Mouse (Mus musculus) MEL (cell line): ENCODE data around the gene Tsx. TPM values are rescaled to one million over a fixed set of nuclear protein-coding genes. Genes with fewer than 3 reads are reported as not detected.

Experiments used
- DNase-seq: peaks from one replicate; pipeline ENCODE4 v3.0.0; 2011; ENCODE audit warnings: low read depth, low spot score
- H3K27ac ChIP-seq: 2 replicates; pipeline ENCODE4 v1.5.1; 2012; ENCODE audit warnings: low read depth, mild to moderate bottlenecking, control low read depth, low read length, moderate library complexity; ENCODE audit not compliant: control insufficient read depth
- H3K27me3 ChIP-seq, 2 experiments: fragments of 150-350 bp in 1 of 2; sonication (generic) in 1 of 2; 2 replicates each; pipeline ENCODE4 v1.6.1; 2012; ENCODE audit warnings: low read length in 2 of 2, mild to moderate bottlenecking in 2 of 2, improper control_type of control experiment in 1 of 2, moderate library complexity in 1 of 2; ENCODE audit not compliant: insufficient read depth in 2 of 2, control insufficient read depth in 1 of 2
- H3K36me3 ChIP-seq, 2 experiments: 2 replicates each; pipeline ENCODE4 v1.6.1; 2012 to 2014; ENCODE audit warnings: low read length in 2 of 2, improper control_type of control experiment in 1 of 2, inconsistent platforms in 1 of 2, mild to moderate bottlenecking in 1 of 2; ENCODE audit not compliant: insufficient read depth in 2 of 2, control insufficient read depth in 1 of 2
- H3K4me1 ChIP-seq, 2 experiments: fragments of 150-350 bp in 1 of 2; sonication (generic) in 1 of 2; 2 replicates each; pipeline ENCODE4 v1.6.1; 2012; ENCODE audit warnings: low read length in 2 of 2, improper control_type of control experiment in 1 of 2, mild to moderate bottlenecking in 1 of 2; ENCODE audit not compliant: insufficient read depth in 2 of 2, control insufficient read depth in 1 of 2
- H3K4me3 ChIP-seq, 2 experiments: fragments of 150-350 bp in 1 of 2; sonication (generic) in 1 of 2; 2 replicates each; pipeline ENCODE4 v1.5.1; 2012; ENCODE audit warnings: low read depth in 2 of 2, low read length in 2 of 2, mild to moderate bottlenecking in 2 of 2, moderate library complexity in 2 of 2, control low read depth in 1 of 2, improper control_type of control experiment in 1 of 2; ENCODE audit not compliant: control insufficient read depth in 1 of 2, insufficient read depth in 1 of 2
- H3K79me2 ChIP-seq: 2 replicates; pipeline ENCODE4 v1.6.1; 2012; ENCODE audit warnings: mild to moderate bottlenecking, low read length, moderate library complexity; ENCODE audit not compliant: control insufficient read depth, poor library complexity, insufficient read depth
- H3K9ac ChIP-seq: 2 replicates; pipeline ENCODE4 v1.6.1; 2012; ENCODE audit warnings: low read depth, mild to moderate bottlenecking, control low read depth, low read length, moderate library complexity; ENCODE audit not compliant: control insufficient read depth, poor library complexity, severe bottlenecking
- H3K9me3 ChIP-seq: fragments of 150-350 bp; sonication (generic); replicated peaks from 2 replicates; pipeline ENCODE4 v1.6.1; 2012; ENCODE audit warnings: mild to moderate bottlenecking, low read length, improper control_type of control experiment, moderate library complexity; ENCODE audit not compliant: insufficient read depth
- CHD1 ChIP-seq: IDR thresholded peaks from 2 replicates; pipeline ENCODE4 v1.6.1; 2012; ENCODE audit warnings: low read depth, mild to moderate bottlenecking, inconsistent platforms, low read length, improper control_type of control experiment
- CTCF ChIP-seq, 3 experiments: IDR thresholded peaks in 2 of 3; conservative IDR thresholded peaks in 1 of 3; 2 replicates each; pipeline ENCODE4 v1.5.1; 2011 to 2012; ENCODE audit warnings: low read length in 3 of 3, low read depth in 2 of 3, mild to moderate bottlenecking in 2 of 3, improper control_type of control experiment in 1 of 3, inconsistent platforms in 1 of 3, mixed read lengths in 1 of 3, moderate library complexity in 1 of 3; ENCODE audit not compliant: control insufficient read depth in 1 of 3, insufficient read depth in 1 of 3, poor library complexity in 1 of 3, severe bottlenecking in 1 of 3
- E2F4 ChIP-seq: IDR thresholded peaks from 2 replicates; pipeline ENCODE4 v1.6.1; 2011; ENCODE audit warnings: low read depth, low read length, improper control_type of control experiment, borderline replicate concordance
- ELF1 ChIP-seq: IDR thresholded peaks from 2 replicates; pipeline ENCODE4 v1.6.1; 2014; ENCODE audit warnings: low read depth, mild to moderate bottlenecking, inconsistent platforms, low read length, improper control_type of control experiment, moderate library complexity
- EP300 ChIP-seq, 2 experiments: IDR thresholded peaks; 2 replicates each; pipeline ENCODE4 v1.6.1; 2011; ENCODE audit warnings: improper control_type of control experiment in 2 of 2, low read length in 2 of 2, low read depth in 1 of 2, mild to moderate bottlenecking in 1 of 2
- ETS1 ChIP-seq: IDR thresholded peaks from 2 replicates; pipeline ENCODE4 v1.6.1; 2012; ENCODE audit warnings: low read depth, mild to moderate bottlenecking, inconsistent platforms, low read length, improper control_type of control experiment, moderate library complexity
- JUND ChIP-seq: IDR thresholded peaks from 2 replicates; pipeline ENCODE4 v1.6.1; 2011; ENCODE audit warnings: low read depth, mild to moderate bottlenecking, improper control_type of control experiment, low read length
- KAT2A ChIP-seq: conservative IDR thresholded peaks from 2 replicates; pipeline ENCODE4 v1.6.1; 2012; ENCODE audit warnings: low read depth, low read length, improper control_type of control experiment, inconsistent platforms
- MAX ChIP-seq: IDR thresholded peaks from 2 replicates; pipeline ENCODE4 v1.6.1; 2011; ENCODE audit warnings: low read length, improper control_type of control experiment
- MXI1 ChIP-seq: IDR thresholded peaks from 2 replicates; pipeline ENCODE4 v1.6.1; 2011; ENCODE audit warnings: mild to moderate bottlenecking, low read depth, low read length, improper control_type of control experiment
- NELFE ChIP-seq: IDR thresholded peaks from 2 replicates; pipeline ENCODE4 v1.6.1; 2011; ENCODE audit warnings: low read depth, low read length, improper control_type of control experiment
- POLR2AphosphoS5 ChIP-seq: IDR thresholded peaks from 2 replicates; pipeline ENCODE4 v1.6.1; 2012; ENCODE audit warnings: low read depth, borderline replicate concordance, mild to moderate bottlenecking, inconsistent platforms, low read length, moderate library complexity, mixed read lengths
- RAD21 ChIP-seq: IDR thresholded peaks from 2 replicates; pipeline ENCODE4 v1.6.1; 2011; ENCODE audit warnings: mild to moderate bottlenecking, low read depth, low read length, improper control_type of control experiment
- RCOR1 ChIP-seq: IDR thresholded peaks from 2 replicates; pipeline ENCODE4 v1.6.1; 2012; ENCODE audit warnings: low read depth, mild to moderate bottlenecking, inconsistent platforms, low read length, improper control_type of control experiment
- SMC3 ChIP-seq: IDR thresholded peaks from 2 replicates; pipeline ENCODE4 v1.6.1; 2011; ENCODE audit warnings: low read depth, low read length, improper control_type of control experiment
- TAL1 ChIP-seq: IDR thresholded peaks from 2 replicates; pipeline ENCODE4 v1.6.1; 2012; ENCODE audit warnings: mild to moderate bottlenecking, inconsistent platforms, low read length, moderate library complexity, mixed read lengths
- TBP ChIP-seq: IDR thresholded peaks from 2 replicates; pipeline ENCODE4 v1.8.0; 2011; ENCODE audit warnings: low read depth, low read length, improper control_type of control experiment
- TCF12 ChIP-seq: IDR thresholded peaks from 2 replicates; pipeline ENCODE4 v1.6.1; 2014; ENCODE audit warnings: low read depth, mild to moderate bottlenecking, inconsistent platforms, low read length, improper control_type of control experiment, moderate library complexity
- UBTF ChIP-seq: IDR thresholded peaks from 2 replicates; pipeline ENCODE4 v1.6.1; 2012; ENCODE audit warnings: low read depth, mild to moderate bottlenecking, inconsistent platforms, low read length, improper control_type of control experiment, moderate library complexity, borderline replicate concordance; ENCODE audit not compliant: insufficient read depth
- USF1 ChIP-seq: IDR thresholded peaks from 2 replicates; pipeline ENCODE4 v1.6.1; 2014; ENCODE audit warnings: low read depth, mild to moderate bottlenecking, inconsistent platforms, low read length, improper control_type of control experiment, moderate library complexity
- ZC3H11A ChIP-seq: IDR thresholded peaks from 2 replicates; pipeline ENCODE4 v1.6.1; 2012; ENCODE audit warnings: low read depth, mild to moderate bottlenecking, inconsistent platforms, low read length, improper control_type of control experiment
- ZMIZ1 ChIP-seq: IDR thresholded peaks from 2 replicates; pipeline ENCODE4 v1.6.1; 2012; ENCODE audit warnings: low read depth, mild to moderate bottlenecking, inconsistent platforms, low read length, improper control_type of control experiment, moderate library complexity
- ZNF384 ChIP-seq: IDR thresholded peaks from 2 replicates; pipeline ENCODE4 v1.6.1; 2012; ENCODE audit warnings: low read depth, mild to moderate bottlenecking, inconsistent platforms, low read length, improper control_type of control experiment
- polyA plus RNA-seq, 2 experiments: library from polyadenylated mRNA; stranded (reverse) in 1 of 2; unstranded in 1 of 2; fragments of >175 nt in 1 of 2; fragments of >200 nt in 1 of 2; gene quantifications; 2 replicates each; pipeline versions ENCODE4 v1.2.1 to v1.2.4; 2012; ENCODE audit warnings: low replicate concordance in 2 of 2, low read depth in 1 of 2; ENCODE audit not compliant: insufficient read length in 2 of 2, insufficient read depth in 1 of 2, missing spikeins in 1 of 2
- total RNA-seq: library from RNA; depleted of rRNA; stranded (reverse); fragments of 300-350 nt; gene quantifications from 2 replicates; pipeline ENCODE4 v1.2.3, GENCODE M21; 2012

The Tsx gene
- total and polyA plus RNA-seq, 3 experiments: not detected

GRCm38 (mm10) chrX:103438023-103438422, 23.8 kb downstream of the Tsx start:
- Histone ChIP-seq H3K79me2 (no peaks in the 10 kb centered on the region), H3K9ac (no peak overlapping the region), H3K36me3 (no peaks in the 10 kb centered on the region), H3K4me1 (no peaks in the 10 kb centered on the region), H3K27me3 (no peaks in the 10 kb centered on the region), H3K27ac (no peak overlapping the region), H3K9me3 (no peaks in the 10 kb centered on the region), H3K4me3 (no peak overlapping the region)
- TF ChIP-seq TAL1 (no peak), CTCF (IDR thresholded peaks at IDR 0.05 in 2 of 3, conservative IDR thresholded peaks at IDR 0.05 in 1 of 3; ENCODE audit: control insufficient read depth in 1 of 3, insufficient read depth in 1 of 3, low read depth in 2 of 3, low read length in 3 of 3, poor library complexity in 1 of 3, severe bottlenecking in 1 of 3) (no peak), JUND (no peak), TBP (no peak), MXI1 (no peak), ZMIZ1 (no peak), EP300 (IDR thresholded peaks at IDR 0.05; ENCODE audit: low read depth in 1 of 2, low read length in 2 of 2) (no peak), UBTF (no peak), NELFE (no peak), USF1 (no peak), RCOR1 (no peak), MAX (no peak), TCF12 (no peak), E2F4 (no peak), ELF1 (no peak), ZNF384 (no peak), SMC3 (no peak)
- DNase-seq: no peak

GRCm38 (mm10) chrX:103440803-103441202, 26.5 kb downstream of the Tsx start:
- DNase-seq: peak; percentile 66
- no peaks in the 10 kb centered on the region for H3K9me3 ChIP-seq
- H3K36me3 ChIP-seq: no peaks in the 10 kb centered on the region
- H3K9ac ChIP-seq: no peak overlapping the region
- H3K4me1 ChIP-seq: no peaks in the 10 kb centered on the region
- no peaks in the 10 kb centered on the region for H3K27me3 ChIP-seq
- TF ChIP-seq ZC3H11A: peak; percentile 21; the same call in 1 of the 2 replicates
- TF ChIP-seq USF1: no peak
- no peak for TF ChIP-seq MAX
- peak; percentile 30 for TF ChIP-seq SMC3
- no peak for TF ChIP-seq POLR2AphosphoS5
- TF ChIP-seq JUND: no peak
- TF ChIP-seq ETS1: no peak
- TF ChIP-seq CTCF (IDR thresholded peaks at IDR 0.05 in 2 of 3, conservative IDR thresholded peaks at IDR 0.05 in 1 of 3; ENCODE audit: control insufficient read depth in 1 of 3, insufficient read depth in 1 of 3, low read depth in 2 of 3, low read length in 3 of 3, poor library complexity in 1 of 3, severe bottlenecking in 1 of 3): peak; percentile 8 to 66 (median 49); a peak in 4 of 6 replicates
- no peak for TF ChIP-seq KAT2A
- no peak for TF ChIP-seq MXI1
- TF ChIP-seq RAD21: peak; percentile 74
- no peak for TF ChIP-seq CHD1
- no peak for TF ChIP-seq EP300 (IDR thresholded peaks at IDR 0.05; ENCODE audit: low read depth in 1 of 2, low read length in 2 of 2)
- no peaks in the 10 kb centered on the region for H3K79me2 ChIP-seq
- no peak overlapping the region for H3K4me3 ChIP-seq
- H3K27ac ChIP-seq: no peak overlapping the region
